Mouse (Mus musculus) liver, embryonic 11.5 days (tissue): ENCODE measurements around the gene Zfp575. TPM values are rescaled to one million over a fixed set of nuclear protein-coding genes. Genes with fewer than 3 reads are reported as not detected.

Source experiments
- ATAC-seq: fragments of 200-750 bp; cut with Nextera tagmentation; replicated peaks from 2 replicates; pipeline ENCODE4 v1.8.0; 2017; ENCODE audit warnings: moderate number of reproducible peaks, mild to moderate bottlenecking, moderate TSS enrichment, moderate library complexity; ENCODE audit not compliant: low FRiP score
- DNase-seq: peaks from one replicate; pipeline ENCODE4 v3.0.0-alpha.2; 2017; ENCODE audit warnings: low spot score
- H3K27ac ChIP-seq: fragments of 300-500 bp; sonication (generic); 2 replicates; pipeline ENCODE4 v1.5.1; 2014; ENCODE audit warnings: mild to moderate bottlenecking, low read depth, low read length, control low read depth
- H3K27me3 ChIP-seq: fragments of 300-500 bp; sonication (generic); replicated peaks from 2 replicates; pipeline ENCODE4 v1.6.1; 2014; ENCODE audit warnings: low read length, mixed read lengths; ENCODE audit not compliant: control insufficient read depth, insufficient read depth
- H3K36me3 ChIP-seq: fragments of 300-500 bp; sonication (generic); 2 replicates; pipeline ENCODE4 v1.6.1; 2014; ENCODE audit warnings: mild to moderate bottlenecking, low read length, moderate library complexity, mixed read lengths; ENCODE audit not compliant: control insufficient read depth, insufficient read depth
- H3K4me1 ChIP-seq: fragments of 300-500 bp; sonication (generic); replicated peaks from 2 replicates; pipeline ENCODE4 v1.6.1; 2014; ENCODE audit warnings: low read length, mixed read lengths; ENCODE audit not compliant: control insufficient read depth, insufficient read depth
- H3K4me2 ChIP-seq: fragments of 300-500 bp; sonication (generic); 2 replicates; pipeline ENCODE4 v1.6.1; 2014; ENCODE audit warnings: mild to moderate bottlenecking, control low read depth, moderate library complexity
- H3K4me3 ChIP-seq: fragments of 300-500 bp; sonication (generic); 2 replicates; pipeline ENCODE4 v1.5.1; 2014; ENCODE audit warnings: low read depth, low read length, control low read depth
- H3K9ac ChIP-seq: fragments of 300-500 bp; sonication (generic); 2 replicates; pipeline ENCODE4 v1.6.1; 2014; ENCODE audit warnings: low read depth, low read length, control low read depth
- H3K9me3 ChIP-seq: fragments of 300-500 bp; sonication (generic); 2 replicates; pipeline ENCODE4 v1.6.1; 2016; ENCODE audit warnings: low read length, inconsistent platforms, mixed read lengths; ENCODE audit not compliant: control insufficient read depth
- WGBS: fragments of 180-500 bp; shearing (Covaris S2); extraction: QIAGEN DNeasy Blood & Tissue Kit; methylation state at CpG from one replicate; pipeline ENCODE4 v1.1.7; 2014; 5-methylcytosine and 5-hydroxymethylcytosine counted together
- polyA plus RNA-seq: library from polyadenylated mRNA; unstranded; fragments of >200 nt; fragmentation: Nextera tagmentation; extraction: Ambion mirVana; gene quantifications from 2 replicates; pipeline ENCODE4 v1.2.1, GENCODE M21; 2014

Gene Zfp575
- polyA plus RNA-seq, 1 experiment from 2014 or later: 0.82 TPM

DNA sequence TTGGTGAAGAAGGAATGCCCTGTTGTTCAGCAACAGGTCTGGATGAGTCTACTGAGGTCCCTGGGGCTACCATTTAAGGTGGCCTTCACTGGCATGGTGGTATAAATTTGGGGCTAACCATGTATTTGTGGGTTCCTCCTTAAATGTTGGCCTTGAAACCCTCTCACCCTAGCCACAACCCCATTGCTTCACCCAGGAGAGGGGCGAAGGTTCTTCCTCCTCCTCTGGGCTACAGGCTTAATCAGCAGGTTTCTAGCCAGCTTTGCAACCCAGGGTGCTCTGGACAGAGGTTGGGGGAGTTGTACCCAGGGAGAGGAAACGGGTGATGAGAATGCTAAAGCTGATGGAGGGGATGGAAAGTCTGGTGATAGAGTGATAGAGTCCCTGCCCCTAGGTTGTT is 8.0 kb upstream of the Zfp575 start:
- peaks cover 19% of the 10 kb centered on the region for H3K4me1 ChIP-seq
- H3K4me3 ChIP-seq: no peak overlapping the region
- DNase-seq: no peak
- H3K4me2 ChIP-seq: no peak overlapping the region
- no peak overlapping the region for H3K27ac ChIP-seq
- H3K9ac ChIP-seq: no peak overlapping the region
- no peak for ATAC-seq
- no peaks in the 10 kb centered on the region for H3K9me3 ChIP-seq
- peaks cover 11% of the 10 kb centered on the region for H3K27me3 ChIP-seq
- 55% methylated on average over 2 of the region's 2 CpGs for WGBS
- no peaks in the 10 kb centered on the region for H3K36me3 ChIP-seq

DNA sequence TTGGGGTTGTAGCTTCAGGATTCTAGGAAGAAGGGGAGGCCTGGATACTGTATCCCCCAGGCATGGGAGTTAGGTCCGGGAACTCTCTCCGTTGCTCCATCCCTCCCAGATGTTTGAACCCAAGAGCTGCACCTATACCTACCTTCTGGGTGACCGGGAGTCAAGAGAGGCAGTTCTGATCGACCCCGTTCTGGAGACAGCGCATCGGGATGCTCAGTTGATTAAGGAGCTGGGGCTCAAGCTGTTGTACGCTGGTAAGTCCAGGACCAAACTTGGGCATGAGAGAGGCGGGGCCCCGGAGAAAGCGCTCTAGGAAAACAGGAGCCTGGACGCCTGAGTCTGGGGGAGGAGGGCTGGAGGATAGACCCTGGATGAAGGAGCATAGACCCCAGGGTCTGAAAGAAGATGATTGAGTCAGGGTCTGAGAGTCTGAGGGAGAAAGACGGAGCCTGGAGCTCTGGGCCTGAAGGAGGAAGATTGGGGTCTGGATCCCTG is 6.9 kb upstream of the Zfp575 start:
- WGBS: 9% methylated on average over 13 of the region's 13 CpGs
- Histone ChIP-seq H3K4me2 (peak overlapping the region; percentile 68), H3K27ac (no peak overlapping the region), H3K36me3 (no peaks in the 10 kb centered on the region), H3K9ac (peak overlapping the region; percentile 39), H3K9me3 (no peaks in the 10 kb centered on the region), H3K4me3 (peak overlapping the region; percentile 60), H3K4me1 (peaks cover 19% of the 10 kb centered on the region), H3K27me3 (peaks cover 11% of the 10 kb centered on the region)
- DNase-seq (no peak), ATAC-seq (no peak)

DNA sequence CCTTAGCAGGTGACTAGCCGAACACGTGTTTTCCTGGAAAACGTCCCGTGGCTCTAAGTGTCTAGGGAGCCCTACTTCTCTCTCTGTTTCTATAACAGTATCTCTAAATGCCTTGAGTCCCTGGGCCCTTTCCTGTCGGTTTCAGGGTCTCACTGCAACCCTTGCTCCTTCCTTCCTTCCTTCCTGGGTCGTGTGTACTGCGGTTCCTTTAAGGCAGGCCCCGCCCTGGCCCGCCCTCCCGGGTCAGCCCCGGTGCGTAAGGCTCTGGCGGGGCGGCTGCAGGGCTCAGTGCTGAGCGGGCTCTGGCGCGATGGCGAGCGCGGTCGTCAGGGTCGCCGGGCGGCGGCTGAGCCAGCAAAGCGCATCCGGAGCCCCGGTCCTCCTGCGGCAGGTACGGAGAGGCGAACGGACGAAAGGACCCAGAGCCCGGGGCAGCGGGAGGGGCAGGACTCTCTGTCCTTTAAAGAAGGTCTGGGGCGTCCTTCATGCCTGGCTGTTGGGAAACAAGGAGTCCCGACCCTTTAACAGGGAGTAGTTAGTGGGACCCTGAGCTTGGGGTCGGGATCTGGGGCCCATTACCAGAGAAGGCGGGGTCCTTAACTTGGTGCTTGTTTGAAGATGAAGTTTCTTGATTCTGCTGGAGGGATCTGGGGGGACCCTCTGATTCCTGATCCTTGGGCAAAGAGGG is 6.3 kb upstream of the Zfp575 start:
- no peaks in the 10 kb centered on the region for H3K9me3 ChIP-seq
- H3K4me2 ChIP-seq: peak overlapping the region; percentile 68
- peaks cover 19% of the 10 kb centered on the region for H3K4me1 ChIP-seq
- H3K27me3 ChIP-seq: peaks cover 11% of the 10 kb centered on the region
- H3K9ac ChIP-seq: peak overlapping the region; percentile 39
- H3K4me3 ChIP-seq: peak overlapping the region; percentile 60
- no peaks in the 10 kb centered on the region for H3K36me3 ChIP-seq
- no peak overlapping the region for H3K27ac ChIP-seq
- DNase-seq (peak; percentile 74), ATAC-seq (peak; percentile 90)
- 2% methylated on average over 39 of the region's 39 CpGs for WGBS

DNA sequence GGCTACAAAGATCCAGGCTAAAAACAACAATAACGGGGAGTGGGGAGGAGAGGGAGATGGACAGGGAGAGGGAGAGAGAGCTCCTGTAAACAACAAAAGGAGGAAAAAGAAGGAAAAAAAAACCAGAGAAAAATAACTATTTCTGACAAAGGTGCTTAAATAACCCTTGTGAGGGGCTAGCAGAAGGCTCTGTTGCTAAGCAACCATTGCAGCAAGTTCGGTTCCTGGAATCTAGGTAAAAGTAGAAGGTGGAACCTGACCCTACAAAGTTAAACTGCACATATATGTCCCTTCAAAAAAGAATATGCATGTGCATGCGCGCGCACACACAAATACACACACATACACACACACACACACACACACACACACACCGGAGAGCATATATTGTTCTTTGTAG is 5.3 kb upstream of the Zfp575 start:
- H3K9ac ChIP-seq: peak overlapping the region; percentile 31; the same call in 1 of the 2 replicates
- H3K27me3 ChIP-seq: peaks cover 12% of the 10 kb centered on the region
- ATAC-seq: no peak
- no peaks in the 10 kb centered on the region for H3K9me3 ChIP-seq
- peaks cover 19% of the 10 kb centered on the region for H3K4me1 ChIP-seq
- WGBS: 85% methylated on average over 6 of the region's 6 CpGs
- H3K27ac ChIP-seq: no peak overlapping the region
- no peak overlapping the region for H3K4me3 ChIP-seq
- no peak for DNase-seq
- no peaks in the 10 kb centered on the region for H3K36me3 ChIP-seq
- H3K4me2 ChIP-seq: peak overlapping the region; percentile 46

DNA sequence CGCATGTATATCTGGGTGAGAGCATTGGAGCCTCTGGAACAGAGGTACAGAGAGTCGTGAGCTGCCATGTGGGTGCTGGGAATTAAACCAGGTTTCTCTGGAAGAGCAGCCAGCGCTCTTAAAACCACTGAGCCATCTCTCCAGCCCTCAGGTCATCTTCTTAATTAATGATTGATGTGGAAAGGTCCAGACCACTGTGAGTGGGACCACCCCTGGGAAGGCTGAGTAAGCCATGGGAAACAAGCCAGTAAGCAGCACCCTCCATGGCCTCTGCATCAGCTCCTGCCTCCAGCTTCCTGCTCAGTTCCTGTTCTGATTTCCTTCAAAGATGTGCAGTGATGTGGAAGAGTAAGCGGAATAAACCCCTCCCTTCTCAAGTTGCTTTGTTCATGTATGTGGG is 4.7 kb upstream of the Zfp575 start:
- ATAC-seq (no peak), DNase-seq (no peak)
- WGBS: 53% methylated on average over 4 of the region's 4 CpGs
- Histone ChIP-seq H3K9ac (no peak overlapping the region), H3K4me3 (no peak overlapping the region), H3K9me3 (no peaks in the 10 kb centered on the region), H3K27me3 (peaks cover 18% of the 10 kb centered on the region), H3K4me1 (peaks cover 25% of the 10 kb centered on the region), H3K36me3 (no peaks in the 10 kb centered on the region), H3K4me2 (peak overlapping the region; percentile 46), H3K27ac (peak overlapping the region; percentile 45; the same call in 1 of the 2 replicates)

DNA sequence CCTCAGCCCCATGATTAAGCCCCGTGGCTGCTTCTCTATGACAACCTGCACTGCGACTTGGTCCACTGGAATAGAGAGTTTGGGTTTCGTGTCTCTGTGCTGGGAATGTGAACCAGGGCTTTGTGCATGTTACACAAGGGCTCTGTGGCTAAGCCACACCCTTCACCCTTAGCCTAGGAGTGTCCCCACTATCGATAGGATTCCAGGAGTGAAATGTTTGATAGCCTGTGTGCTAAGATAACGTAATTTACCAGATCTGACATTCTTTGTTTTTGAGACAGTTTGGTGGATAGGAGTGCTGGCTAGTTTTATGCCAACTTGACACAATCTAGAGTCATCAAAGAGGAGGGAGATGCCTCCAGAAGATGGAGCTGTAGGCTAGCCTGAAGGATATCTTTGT is 4.3 kb upstream of the Zfp575 start:
- Histone ChIP-seq H3K27ac (peak overlapping the region; percentile 45; the same call in 1 of the 2 replicates), H3K27me3 (peaks cover 22% of the 10 kb centered on the region), H3K9ac (no peak overlapping the region), H3K9me3 (no peaks in the 10 kb centered on the region), H3K4me2 (peak overlapping the region; percentile 46; the same call in 1 of the 2 replicates), H3K36me3 (no peaks in the 10 kb centered on the region), H3K4me1 (peaks cover 28% of the 10 kb centered on the region), H3K4me3 (no peak overlapping the region)
- 58% methylated on average over 5 of the region's 5 CpGs for WGBS
- DNase-seq (no peak), ATAC-seq (peak; percentile 66)

DNA sequence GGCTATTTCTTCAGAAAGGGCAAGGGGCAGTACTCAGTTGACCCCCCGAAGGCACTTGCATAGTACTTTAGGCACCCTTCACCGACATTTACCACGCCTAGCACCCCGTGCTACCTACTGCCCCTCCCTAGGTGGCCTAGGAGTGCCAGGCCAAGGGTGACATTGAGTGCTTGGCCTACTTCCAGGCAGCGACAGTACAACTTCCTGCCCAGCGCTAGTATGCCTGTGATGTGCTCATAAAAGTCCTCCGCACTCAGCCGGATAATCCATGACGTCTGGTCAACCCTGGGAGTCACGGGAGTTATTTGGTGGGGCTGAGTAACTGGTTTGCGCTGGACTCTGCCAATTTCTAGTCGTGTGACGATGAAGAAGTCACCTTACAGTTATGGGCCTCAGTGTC is 895 bp upstream of the Zfp575 start:
- H3K4me2 ChIP-seq: no peak overlapping the region
- H3K9me3 ChIP-seq: no peaks in the 10 kb centered on the region
- H3K9ac ChIP-seq: no peak overlapping the region
- H3K27ac ChIP-seq: no peak overlapping the region
- H3K4me3 ChIP-seq: no peak overlapping the region
- DNase-seq: no peak
- H3K4me1 ChIP-seq: peaks cover 27% of the 10 kb centered on the region
- no peak for ATAC-seq
- WGBS: 86% methylated on average over 13 of the region's 13 CpGs
- H3K36me3 ChIP-seq: no peaks in the 10 kb centered on the region
- H3K27me3 ChIP-seq: peaks cover 32% of the 10 kb centered on the region

DNA sequence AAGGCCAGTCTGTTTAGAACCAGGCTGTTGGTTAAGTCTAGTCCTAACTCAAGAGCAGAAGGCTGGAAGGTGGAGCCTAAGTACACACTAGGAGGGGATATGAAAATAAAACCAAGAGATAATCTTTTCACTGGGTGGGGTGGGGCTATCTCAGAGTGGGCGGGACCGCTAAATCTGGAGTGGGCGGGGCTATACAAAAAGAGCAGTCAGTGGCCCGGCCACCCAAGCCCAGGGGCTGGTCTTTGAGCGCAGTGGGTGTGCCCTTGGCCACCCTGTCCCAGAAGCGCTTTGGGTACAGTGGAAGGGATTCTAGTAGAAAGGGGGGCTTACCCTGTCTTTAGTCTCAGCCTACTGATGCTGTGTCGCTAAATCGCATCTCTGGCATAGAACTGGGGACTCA is 613 bp downstream of the Zfp575 start:
- Histone ChIP-seq H3K4me1 (peaks cover 14% of the 10 kb centered on the region), H3K9ac (no peak overlapping the region), H3K4me3 (peak overlapping the region; percentile 56), H3K4me2 (peak overlapping the region; percentile 83), H3K27me3 (peaks cover 32% of the 10 kb centered on the region), H3K9me3 (no peaks in the 10 kb centered on the region), H3K27ac (no peak overlapping the region), H3K36me3 (no peaks in the 10 kb centered on the region)
- 10% methylated on average over 8 of the region's 8 CpGs for WGBS
- ATAC-seq (peak; percentile 84), DNase-seq (no peak)

DNA sequence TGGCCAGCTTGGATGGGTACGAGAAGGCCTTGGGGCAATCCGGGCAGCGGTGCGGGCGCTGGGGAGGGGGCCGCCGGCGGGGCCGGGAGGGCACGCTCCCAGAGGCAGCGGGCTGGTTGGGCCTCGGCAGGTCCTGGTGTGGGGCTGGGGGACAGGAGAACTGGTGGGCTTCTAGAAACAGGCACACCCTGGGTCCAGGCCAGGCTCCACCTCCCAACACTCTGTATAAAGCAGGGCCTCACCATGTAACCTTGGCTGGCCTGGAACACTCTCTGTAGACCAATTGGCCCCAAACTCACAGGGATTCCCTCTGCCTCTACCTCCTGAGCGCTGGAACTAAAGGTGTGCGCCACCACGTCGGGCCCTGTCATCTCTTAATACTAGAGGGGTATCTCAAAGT is 1.4 kb downstream of the Zfp575 start:
- Histone ChIP-seq H3K4me3 (no peak overlapping the region), H3K9me3 (no peaks in the 10 kb centered on the region), H3K27me3 (peaks cover 32% of the 10 kb centered on the region), H3K27ac (no peak overlapping the region), H3K4me1 (peaks cover 10% of the 10 kb centered on the region), H3K9ac (no peak overlapping the region), H3K4me2 (no peak overlapping the region), H3K36me3 (no peaks in the 10 kb centered on the region)
- WGBS: 22% methylated on average over 16 of the region's 16 CpGs
- DNase-seq (no peak), ATAC-seq (no peak)
